Mouse (Mus musculus): ENCODE results near the gene Rora. TPM values are rescaled to one million over a fixed set of nuclear protein-coding genes. Genes with fewer than 3 reads are reported as not detected.

Gene Rora
- polyA plus RNA-seq, 1 experiment: 4.5 TPM

- Histone ChIP-seq H3K4me3 (ENCODE audit: low read depth, low read length) (no peak overlapping the region), H3K36me3 (ENCODE audit: control insufficient read depth, insufficient read depth, low read length) (no peaks in the 10 kb centered on the region), H3K27ac (ENCODE audit: insufficient read depth, low read depth, low read length) (no peak overlapping the region), H3K4me1 (ENCODE audit: control insufficient read depth, insufficient read depth, insufficient read length, low read length) (no peaks in the 10 kb centered on the region), H3K27me3 (ENCODE audit: control insufficient read depth, insufficient read depth, low read length) (no peaks in the 10 kb centered on the region)
- TF ChIP-seq CTCF (IDR thresholded peaks at IDR 0.05; ENCODE audit: extremely low read depth, insufficient read length, insufficient replicate concordance, low read depth, low read length) (no peak), POLR2A (IDR thresholded peaks at IDR 0.05; ENCODE audit: low read depth, low read length) (no peak)
- 83% methylated on average over 3 of the region's 3 CpGs for WGBS
These were observed 120.2 kb downstream of the Rora start for GRCm38 (mm10) chr9:68773770-68774169.

DNA sequence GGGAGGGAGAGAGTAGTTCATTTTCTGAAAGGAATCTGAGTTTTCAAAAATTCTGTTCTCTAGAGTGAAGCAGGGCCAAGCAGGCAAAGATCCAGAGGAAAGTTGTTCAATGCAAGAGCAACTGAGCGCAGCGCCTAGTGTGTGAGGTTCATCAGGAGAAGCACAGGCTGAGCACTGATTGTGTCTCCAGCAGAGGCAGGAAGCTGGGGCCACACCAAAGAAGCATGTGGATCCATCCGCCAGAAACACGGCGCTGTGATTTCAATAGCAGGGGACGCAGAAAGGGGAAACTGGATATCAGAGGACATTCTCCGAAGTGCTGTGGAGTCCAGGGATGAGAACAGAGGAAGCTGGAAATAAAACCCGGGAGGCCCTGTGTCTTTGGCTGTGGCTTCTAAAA, 128.4 kb downstream of the Rora start:
- H3K4me1 ChIP-seq (ENCODE audit: control insufficient read depth, insufficient read depth, insufficient read length, low read length): no peaks in the 10 kb centered on the region
- H3K27me3 ChIP-seq (ENCODE audit: control insufficient read depth, insufficient read depth, low read length): no peaks in the 10 kb centered on the region
- WGBS: 81% methylated on average over 8 of the region's 8 CpGs
- no peak overlapping the region for H3K4me3 ChIP-seq (ENCODE audit: low read depth, low read length)
- no peak overlapping the region for H3K27ac ChIP-seq (ENCODE audit: insufficient read depth, low read depth, low read length)
- H3K36me3 ChIP-seq (ENCODE audit: control insufficient read depth, insufficient read depth, low read length): no peaks in the 10 kb centered on the region
- TF ChIP-seq POLR2A (IDR thresholded peaks at IDR 0.05; ENCODE audit: low read depth, low read length) (no peak), CTCF (IDR thresholded peaks at IDR 0.05; ENCODE audit: extremely low read depth, insufficient read length, insufficient replicate concordance, low read depth, low read length) (no peak)

- 73% methylated on average over 5 of the region's 5 CpGs for WGBS
- Histone ChIP-seq H3K4me1 (ENCODE audit: control insufficient read depth, insufficient read depth, insufficient read length, low read length) (no peaks in the 10 kb centered on the region), H3K36me3 (ENCODE audit: control insufficient read depth, insufficient read depth, low read length) (no peaks in the 10 kb centered on the region), H3K27ac (ENCODE audit: insufficient read depth, low read depth, low read length) (no peak overlapping the region), H3K4me3 (ENCODE audit: low read depth, low read length) (no peak overlapping the region), H3K27me3 (ENCODE audit: control insufficient read depth, insufficient read depth, low read length) (no peaks in the 10 kb centered on the region)
- TF ChIP-seq POLR2A (IDR thresholded peaks at IDR 0.05; ENCODE audit: low read depth, low read length) (no peak), CTCF (IDR thresholded peaks at IDR 0.05; ENCODE audit: extremely low read depth, insufficient read length, insufficient replicate concordance, low read depth, low read length) (no peak)
These were observed 129.0 kb downstream of the Rora start for GRCm38 (mm10) chr9:68782604-68783003.

DNA sequence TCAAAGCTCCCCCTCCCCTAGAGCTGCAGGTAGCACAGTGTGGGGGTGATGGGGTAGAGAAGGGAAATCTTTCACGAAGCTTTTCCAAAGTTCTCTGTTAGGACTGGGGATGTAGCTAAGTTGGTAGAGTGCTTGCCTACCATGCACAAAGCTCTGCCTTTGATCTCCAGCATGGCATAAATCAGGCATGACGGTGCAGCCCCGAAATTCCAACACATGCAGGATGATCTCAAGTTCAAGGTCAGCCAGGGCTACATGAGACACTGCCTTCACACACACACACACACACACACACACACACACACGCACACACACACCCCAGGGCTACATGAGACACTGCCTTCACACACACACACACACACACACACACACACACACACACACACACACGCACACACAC, 129.7 kb downstream of the Rora start:
- no peak overlapping the region for H3K27ac ChIP-seq (ENCODE audit: insufficient read depth, low read depth, low read length)
- no peaks in the 10 kb centered on the region for H3K36me3 ChIP-seq (ENCODE audit: control insufficient read depth, insufficient read depth, low read length)
- no peaks in the 10 kb centered on the region for H3K27me3 ChIP-seq (ENCODE audit: control insufficient read depth, insufficient read depth, low read length)
- no peak for TF ChIP-seq CTCF (IDR thresholded peaks at IDR 0.05; ENCODE audit: extremely low read depth, insufficient read length, insufficient replicate concordance, low read depth, low read length)
- TF ChIP-seq POLR2A (IDR thresholded peaks at IDR 0.05; ENCODE audit: low read depth, low read length): no peak
- H3K4me1 ChIP-seq (ENCODE audit: control insufficient read depth, insufficient read depth, insufficient read length, low read length): no peaks in the 10 kb centered on the region
- 79% methylated on average over 5 of the region's 5 CpGs for WGBS
- H3K4me3 ChIP-seq (ENCODE audit: low read depth, low read length): no peak overlapping the region

- Histone ChIP-seq H3K36me3 (ENCODE audit: control insufficient read depth, insufficient read depth, low read length) (no peaks in the 10 kb centered on the region), H3K27ac (ENCODE audit: insufficient read depth, low read depth, low read length) (no peak overlapping the region), H3K27me3 (ENCODE audit: control insufficient read depth, insufficient read depth, low read length) (no peaks in the 10 kb centered on the region), H3K4me3 (ENCODE audit: low read depth, low read length) (no peak overlapping the region), H3K4me1 (ENCODE audit: control insufficient read depth, insufficient read depth, insufficient read length, low read length) (no peaks in the 10 kb centered on the region)
- 72% methylated on average over 8 of the region's 8 CpGs for WGBS
- TF ChIP-seq POLR2A (IDR thresholded peaks at IDR 0.05; ENCODE audit: low read depth, low read length) (no peak), CTCF (IDR thresholded peaks at IDR 0.05; ENCODE audit: extremely low read depth, insufficient read length, insufficient replicate concordance, low read depth, low read length) (no peak)
These were observed 133.2 kb downstream of the Rora start for GRCm38 (mm10) chr9:68786614-68787293.

- no peak for TF ChIP-seq CTCF (IDR thresholded peaks at IDR 0.05; ENCODE audit: extremely low read depth, insufficient read length, insufficient replicate concordance, low read depth, low read length)
- TF ChIP-seq POLR2A (IDR thresholded peaks at IDR 0.05; ENCODE audit: low read depth, low read length): no peak
- H3K4me1 ChIP-seq (ENCODE audit: control insufficient read depth, insufficient read depth, insufficient read length, low read length): no peaks in the 10 kb centered on the region
- WGBS: 60% methylated on average over 2 of the region's 2 CpGs
These were observed 134.1 kb downstream of the Rora start for GRCm38 (mm10) chr9:68787665-68788064.

DNA sequence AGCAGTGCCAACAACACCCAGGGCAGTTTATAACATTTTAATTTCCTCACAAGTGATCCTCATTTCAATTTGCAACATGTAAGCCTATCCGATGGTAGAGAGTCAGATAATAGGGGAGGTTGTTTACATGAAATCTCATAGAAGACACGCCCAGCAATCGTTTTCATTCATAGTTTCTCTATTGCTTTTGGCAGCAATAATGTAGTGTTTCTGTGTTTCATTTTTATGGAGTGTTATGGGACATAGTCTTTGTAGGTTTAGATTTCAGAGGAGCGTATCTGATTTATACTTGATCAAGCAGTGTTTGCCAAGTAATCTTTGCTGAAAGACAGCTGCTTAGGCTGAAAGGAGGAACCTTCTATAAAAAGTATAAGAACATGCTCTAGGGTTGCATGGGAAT, 137.3 kb downstream of the Rora start:
- TF ChIP-seq POLR2A (IDR thresholded peaks at IDR 0.05; ENCODE audit: low read depth, low read length) (no peak), CTCF (IDR thresholded peaks at IDR 0.05; ENCODE audit: extremely low read depth, insufficient read length, insufficient replicate concordance, low read depth, low read length) (no peak)
- WGBS: 31% methylated on average over 4 of the region's 4 CpGs
- no peaks in the 10 kb centered on the region for H3K36me3 ChIP-seq (ENCODE audit: control insufficient read depth, insufficient read depth, low read length)
- H3K4me1 ChIP-seq (ENCODE audit: control insufficient read depth, insufficient read depth, insufficient read length, low read length): no peaks in the 10 kb centered on the region
- H3K4me3 ChIP-seq (ENCODE audit: low read depth, low read length): no peak overlapping the region
- H3K27me3 ChIP-seq (ENCODE audit: control insufficient read depth, insufficient read depth, low read length): no peaks in the 10 kb centered on the region
- no peak overlapping the region for H3K27ac ChIP-seq (ENCODE audit: insufficient read depth, low read depth, low read length)

More at GRCm38 (mm10) chr9:68787665-68788064, 134.1 kb downstream of the Rora start:
- Histone ChIP-seq H3K4me3 (ENCODE audit: low read depth, low read length) (no peak overlapping the region), H3K36me3 (ENCODE audit: control insufficient read depth, insufficient read depth, low read length) (no peaks in the 10 kb centered on the region), H3K27ac (ENCODE audit: insufficient read depth, low read depth, low read length) (no peak overlapping the region), H3K27me3 (ENCODE audit: control insufficient read depth, insufficient read depth, low read length) (no peaks in the 10 kb centered on the region)
